Mouse (Mus musculus): ENCODE results near the gene Bend4. TPM values are rescaled to one million over a fixed set of nuclear protein-coding genes. Genes with fewer than 3 reads are reported as not detected.

Bend4 gene
- polyA plus RNA-seq, 1 experiment from 2014 or later: 0.52 TPM

DNA sequence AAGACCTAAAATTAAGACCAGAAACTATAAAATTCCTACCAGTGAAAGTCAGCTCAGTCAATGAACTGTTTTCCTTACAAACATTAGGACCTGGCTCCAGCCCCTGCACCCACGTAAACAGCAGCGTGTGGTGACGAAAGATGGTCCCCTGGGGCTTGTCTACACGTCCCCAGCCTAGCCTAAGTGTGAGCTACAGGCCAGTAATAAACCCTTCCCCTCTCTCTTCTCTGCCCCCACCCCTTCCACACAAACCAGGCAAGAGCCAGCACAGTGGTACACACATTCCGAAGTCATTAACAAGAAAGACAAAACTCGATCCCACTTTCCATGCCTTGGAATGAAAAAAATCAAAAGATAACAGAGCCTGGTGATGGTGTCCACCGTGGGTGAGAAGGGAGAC, 16.6 kb downstream of the Bend4 start:
- Histone ChIP-seq H3K27me3 (no peaks in the 10 kb centered on the region), H3K4me2 (no peak overlapping the region), H3K4me1 (replicated peaks) (no peaks in the 10 kb centered on the region), H3K9ac (no peak overlapping the region), H3K4me3 (replicated peaks) (no peak overlapping the region), H3K36me3 (replicated peaks) (no peaks in the 10 kb centered on the region), H3K9me3 (replicated peaks) (no peaks in the 10 kb centered on the region), H3K27ac (replicated peaks) (no peak overlapping the region)
- ATAC-seq (ENCODE audit: insufficient read depth): no peak
- WGBS (ENCODE audit: insufficient replicate concordance): 50% methylated on average over 7 of the region's 7 CpGs

DNA sequence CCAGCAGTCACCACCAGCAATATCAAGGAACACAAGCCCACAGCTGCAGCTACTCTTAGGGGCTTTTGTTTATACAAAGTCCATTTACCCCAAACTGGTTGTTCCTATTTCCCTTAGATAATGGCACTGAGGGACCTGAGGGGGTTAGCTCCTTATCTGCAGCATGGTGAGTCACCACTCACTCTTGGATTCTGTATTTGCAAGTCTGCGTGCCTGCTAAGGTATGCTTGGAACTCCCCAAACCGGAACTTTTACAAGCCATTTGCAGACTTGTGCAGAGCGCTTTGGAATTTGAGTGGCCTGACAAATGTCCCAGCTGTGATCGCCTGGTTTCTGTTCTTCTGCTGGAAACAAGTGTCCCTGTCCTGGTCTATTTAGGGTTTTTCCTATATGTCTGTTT, 17.7 kb downstream of the Bend4 start:
- ATAC-seq (ENCODE audit: insufficient read depth): no peak
- no peaks in the 10 kb centered on the region for H3K27me3 ChIP-seq

DNA sequence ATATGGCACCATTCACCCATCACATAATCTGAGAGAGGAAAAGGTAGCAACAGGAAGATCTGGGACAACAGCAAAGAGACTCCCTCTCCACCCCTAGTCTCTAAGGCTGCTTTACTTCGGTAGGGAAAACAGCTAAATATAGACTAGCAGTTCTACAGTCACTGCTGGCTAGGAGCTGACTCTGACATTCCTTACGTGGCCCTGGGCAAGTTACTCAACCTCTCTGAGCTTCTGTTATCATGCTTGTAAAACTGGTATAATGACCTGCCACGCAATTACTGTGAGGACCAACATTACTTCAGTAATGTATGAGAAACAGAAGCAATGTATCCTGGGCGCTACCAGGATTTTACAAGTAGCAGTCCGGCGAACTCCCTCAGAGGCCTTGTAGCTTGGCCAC, 19.7 kb downstream of the Bend4 start:
- peaks cover 3% of the 10 kb centered on the region; the same call in 1 of the 2 replicates for H3K4me1 ChIP-seq (replicated peaks)
- no peaks in the 10 kb centered on the region for H3K9me3 ChIP-seq (replicated peaks)
- H3K36me3 ChIP-seq (replicated peaks): no peaks in the 10 kb centered on the region
- no peak overlapping the region for H3K4me3 ChIP-seq (replicated peaks)
- ATAC-seq (ENCODE audit: insufficient read depth): no peak
- no peak overlapping the region for H3K4me2 ChIP-seq
- WGBS (ENCODE audit: insufficient replicate concordance): 73% methylated on average over 6 of the region's 6 CpGs
- H3K9ac ChIP-seq: no peak overlapping the region
- H3K27ac ChIP-seq (replicated peaks): no peak overlapping the region
- no peaks in the 10 kb centered on the region for H3K27me3 ChIP-seq

More for the DNA sequence above, 17.7 kb downstream of the Bend4 start:
- Histone ChIP-seq H3K9ac (no peak overlapping the region), H3K36me3 (replicated peaks) (no peaks in the 10 kb centered on the region), H3K4me1 (replicated peaks) (no peaks in the 10 kb centered on the region), H3K4me2 (no peak overlapping the region), H3K4me3 (replicated peaks) (no peak overlapping the region), H3K9me3 (replicated peaks) (no peaks in the 10 kb centered on the region), H3K27ac (replicated peaks) (no peak overlapping the region)
- WGBS (ENCODE audit: insufficient replicate concordance): 47% methylated on average over 4 of the region's 4 CpGs

DNA sequence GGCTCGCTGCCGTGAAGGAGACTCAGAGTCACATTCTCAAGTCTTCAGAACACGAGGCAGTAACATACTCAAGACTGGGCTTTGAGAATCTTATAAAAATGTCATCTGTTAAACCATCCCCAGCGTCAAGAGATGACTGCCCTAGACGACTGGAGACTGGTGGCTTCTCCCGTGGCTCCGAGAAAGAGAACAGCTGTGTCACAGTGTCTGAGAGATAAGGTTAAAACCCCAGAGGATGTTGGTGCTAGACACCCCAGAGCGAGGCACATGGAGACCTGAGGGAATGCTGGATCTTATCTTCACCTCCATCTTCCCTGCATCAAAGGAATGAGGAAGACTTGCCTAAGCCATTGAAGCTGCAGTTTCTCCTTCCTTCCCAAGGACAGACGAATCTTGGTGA, 23.2 kb downstream of the Bend4 start:
- H3K4me2 ChIP-seq: no peak overlapping the region
- H3K27me3 ChIP-seq: no peaks in the 10 kb centered on the region
- H3K36me3 ChIP-seq (replicated peaks): no peaks in the 10 kb centered on the region
- H3K9ac ChIP-seq: no peak overlapping the region
- H3K27ac ChIP-seq (replicated peaks): no peak overlapping the region
- no peaks in the 10 kb centered on the region for H3K9me3 ChIP-seq (replicated peaks)
- no peak for ATAC-seq (ENCODE audit: insufficient read depth)
- peaks cover 3% of the 10 kb centered on the region; the same call in 1 of the 2 replicates for H3K4me1 ChIP-seq (replicated peaks)
- H3K4me3 ChIP-seq (replicated peaks): no peak overlapping the region
- 31% methylated on average over 9 of the region's 9 CpGs for WGBS (ENCODE audit: insufficient replicate concordance)

DNA sequence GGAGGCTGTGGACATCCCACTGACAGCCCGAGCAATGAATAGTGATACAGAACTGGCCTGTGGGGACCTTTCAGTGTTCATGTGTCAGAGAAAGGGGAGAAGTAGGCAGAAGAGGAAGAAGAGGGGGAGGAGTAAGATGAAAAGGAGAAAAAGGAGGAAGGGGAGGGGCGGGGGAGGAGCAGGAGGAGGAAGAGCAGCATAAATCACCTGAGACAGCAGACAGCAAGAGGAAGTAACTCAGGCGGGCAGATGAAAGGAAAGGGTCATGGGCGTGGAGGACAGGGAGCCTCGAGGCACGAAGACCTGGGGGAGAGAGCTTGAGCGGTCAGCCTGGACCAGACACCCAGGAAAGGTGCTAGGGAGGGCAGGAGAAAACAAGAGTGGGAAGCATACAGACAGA, 23.7 kb downstream of the Bend4 start:
- no peak overlapping the region for H3K27ac ChIP-seq (replicated peaks)
- no peaks in the 10 kb centered on the region for H3K27me3 ChIP-seq
- H3K36me3 ChIP-seq (replicated peaks): no peaks in the 10 kb centered on the region
- ATAC-seq (ENCODE audit: insufficient read depth): no peak
- no peak overlapping the region for H3K9ac ChIP-seq
- H3K4me2 ChIP-seq: no peak overlapping the region
- H3K4me1 ChIP-seq (replicated peaks): peaks cover 3% of the 10 kb centered on the region; the same call in 1 of the 2 replicates
- no peak overlapping the region for H3K4me3 ChIP-seq (replicated peaks)
- H3K9me3 ChIP-seq (replicated peaks): no peaks in the 10 kb centered on the region
- WGBS (ENCODE audit: insufficient replicate concordance): 21% methylated on average over 7 of the region's 7 CpGs

DNA sequence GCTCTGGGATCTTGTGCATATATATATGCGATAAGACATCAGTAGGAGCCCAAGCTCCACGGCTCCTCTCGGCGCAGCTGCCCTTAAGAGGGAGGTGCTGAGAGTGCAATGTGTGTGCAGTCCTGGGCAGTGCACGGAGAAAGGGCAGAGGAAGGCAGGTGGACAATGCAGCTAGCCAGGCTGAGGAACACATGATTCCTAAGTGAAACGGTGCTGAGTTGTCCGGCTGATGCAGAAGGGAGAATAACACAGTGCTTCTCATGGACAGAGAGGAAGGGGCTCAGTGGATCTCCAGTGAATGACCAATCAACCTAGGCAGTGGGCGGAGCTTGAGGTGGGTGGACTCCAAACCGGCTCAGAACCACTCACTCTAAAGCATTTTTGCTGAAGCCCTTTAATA, 26.5 kb downstream of the Bend4 start:
- Histone ChIP-seq H3K27ac (replicated peaks) (no peak overlapping the region), H3K9ac (no peak overlapping the region), H3K4me2 (no peak overlapping the region), H3K4me1 (replicated peaks) (peaks cover 3% of the 10 kb centered on the region; the same call in 1 of the 2 replicates), H3K36me3 (replicated peaks) (no peaks in the 10 kb centered on the region), H3K9me3 (replicated peaks) (no peaks in the 10 kb centered on the region), H3K27me3 (no peaks in the 10 kb centered on the region), H3K4me3 (replicated peaks) (no peak overlapping the region)
- ATAC-seq (ENCODE audit: insufficient read depth): no peak
- 57% methylated on average over 9 of the region's 9 CpGs for WGBS (ENCODE audit: insufficient replicate concordance)

DNA sequence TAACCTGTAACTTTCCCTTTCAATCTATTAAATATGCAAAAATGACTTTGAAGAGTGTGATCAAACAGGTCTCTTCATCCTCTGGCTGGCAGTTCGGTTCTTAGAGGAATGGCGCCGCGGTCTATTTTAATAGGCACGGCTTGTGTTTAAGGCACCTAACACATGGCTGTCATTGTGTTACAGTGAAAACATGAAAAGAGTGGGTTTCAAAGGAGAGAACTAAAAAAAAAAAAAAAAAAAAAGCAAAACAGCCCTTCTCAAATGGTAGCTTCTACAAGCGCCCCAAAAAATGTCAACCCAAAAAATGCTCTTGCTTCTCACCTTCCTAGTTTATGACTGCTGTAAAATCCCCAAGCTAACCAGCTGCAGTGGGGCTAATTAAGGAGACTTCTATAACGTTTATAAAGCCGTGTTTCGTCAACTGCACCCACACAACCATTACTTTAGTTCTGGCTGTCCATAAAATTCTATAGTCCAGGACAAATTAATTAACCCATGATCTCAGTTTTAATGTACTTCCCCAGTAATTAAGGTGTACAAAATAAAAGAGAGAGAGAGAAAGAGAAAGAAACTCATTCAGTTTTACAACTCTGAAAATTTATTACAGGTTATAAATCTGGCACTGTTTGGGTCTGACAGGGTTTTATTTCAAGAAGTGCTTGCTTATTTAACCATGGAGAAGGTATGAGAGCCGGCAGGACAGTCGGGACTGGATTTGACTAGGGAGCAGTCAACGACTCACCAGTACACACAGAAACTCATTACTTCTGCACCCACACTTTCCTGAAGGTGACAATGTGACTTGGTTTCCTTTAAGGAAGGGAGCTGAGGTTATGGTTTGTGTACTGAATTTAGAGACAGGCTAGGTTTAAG, 27.3 kb downstream of the Bend4 start:
- Histone ChIP-seq H3K9ac (no peak overlapping the region), H3K36me3 (replicated peaks) (no peaks in the 10 kb centered on the region), H3K4me2 (no peak overlapping the region), H3K4me1 (replicated peaks) (peaks cover 3% of the 10 kb centered on the region; the same call in 1 of the 2 replicates), H3K27me3 (no peaks in the 10 kb centered on the region), H3K27ac (replicated peaks) (no peak overlapping the region), H3K9me3 (replicated peaks) (no peaks in the 10 kb centered on the region), H3K4me3 (replicated peaks) (no peak overlapping the region)
- ATAC-seq (ENCODE audit: insufficient read depth): no peak
- 69% methylated on average over 12 of the region's 12 CpGs for WGBS (ENCODE audit: insufficient replicate concordance)

DNA sequence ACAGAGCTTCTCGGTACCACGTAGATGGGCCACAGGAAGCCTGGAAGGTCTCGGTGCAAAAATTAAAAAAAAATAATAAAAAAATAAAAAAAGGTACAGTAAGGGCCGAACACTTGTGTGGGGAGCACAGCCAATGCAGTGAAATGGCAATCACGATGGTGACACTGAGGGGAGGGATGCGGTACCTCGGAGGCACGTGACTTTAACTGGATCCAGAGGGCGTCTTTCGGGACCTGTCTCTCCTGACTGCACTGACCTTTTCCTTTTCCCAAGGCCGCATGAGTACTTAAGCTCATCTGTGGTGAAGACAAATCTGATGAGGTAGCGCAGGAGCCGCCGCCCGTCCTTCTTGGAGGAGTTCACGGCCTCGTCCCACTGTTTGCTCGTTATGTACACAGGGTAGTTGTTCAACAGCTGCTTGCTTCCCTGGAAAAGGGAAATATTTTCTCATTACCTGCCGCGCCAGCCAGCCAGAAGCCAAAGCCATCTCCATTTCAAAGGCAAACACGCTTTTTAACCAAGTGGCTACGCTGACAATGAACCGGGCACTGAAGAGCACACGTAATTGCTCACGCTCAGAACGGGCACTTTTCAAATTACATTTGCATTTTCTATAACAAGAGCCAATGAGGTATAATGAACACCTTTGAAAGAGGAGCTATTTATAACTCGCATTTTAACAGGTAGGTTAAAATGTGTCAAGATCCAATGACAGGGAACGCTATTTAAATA, 28.1 kb downstream of the Bend4 start:
- Histone ChIP-seq H3K36me3 (replicated peaks) (no peaks in the 10 kb centered on the region), H3K27ac (replicated peaks) (no peak overlapping the region), H3K9me3 (replicated peaks) (no peaks in the 10 kb centered on the region), H3K9ac (no peak overlapping the region), H3K4me1 (replicated peaks) (peaks cover 3% of the 10 kb centered on the region; the same call in 1 of the 2 replicates), H3K4me2 (no peak overlapping the region), H3K4me3 (replicated peaks) (no peak overlapping the region), H3K27me3 (no peaks in the 10 kb centered on the region)
- WGBS (ENCODE audit: insufficient replicate concordance): 78% methylated on average over 28 of the region's 28 CpGs
- ATAC-seq (ENCODE audit: insufficient read depth): no peak

DNA sequence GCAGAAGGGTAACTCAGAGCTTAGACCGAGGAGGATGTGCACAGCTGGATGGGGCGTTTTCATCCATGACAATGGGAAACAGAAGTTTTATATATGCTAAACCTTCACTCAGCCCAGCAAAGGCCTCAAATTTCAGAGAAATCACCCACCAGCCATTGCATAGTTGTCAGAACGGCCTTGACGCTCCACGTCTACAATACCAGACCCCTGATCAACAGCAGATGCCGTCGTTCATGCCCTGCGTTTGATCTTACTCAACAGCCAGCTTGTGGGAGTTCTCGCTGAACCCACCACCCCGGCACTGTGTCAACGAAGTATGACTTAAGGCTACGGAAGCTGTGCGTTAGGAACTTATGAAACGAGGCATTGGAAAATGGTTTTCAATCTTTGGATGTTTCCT, 30.9 kb downstream of the Bend4 start:
- no peak overlapping the region for H3K9ac ChIP-seq
- H3K4me2 ChIP-seq: no peak overlapping the region
- H3K27ac ChIP-seq (replicated peaks): no peak overlapping the region
- no peaks in the 10 kb centered on the region for H3K27me3 ChIP-seq
- H3K9me3 ChIP-seq (replicated peaks): no peaks in the 10 kb centered on the region
- no peak for ATAC-seq (ENCODE audit: insufficient read depth)
- WGBS (ENCODE audit: insufficient replicate concordance): 73% methylated on average over 14 of the region's 14 CpGs
- no peaks in the 10 kb centered on the region for H3K4me1 ChIP-seq (replicated peaks)
- no peak overlapping the region for H3K4me3 ChIP-seq (replicated peaks)
- H3K36me3 ChIP-seq (replicated peaks): no peaks in the 10 kb centered on the region

DNA sequence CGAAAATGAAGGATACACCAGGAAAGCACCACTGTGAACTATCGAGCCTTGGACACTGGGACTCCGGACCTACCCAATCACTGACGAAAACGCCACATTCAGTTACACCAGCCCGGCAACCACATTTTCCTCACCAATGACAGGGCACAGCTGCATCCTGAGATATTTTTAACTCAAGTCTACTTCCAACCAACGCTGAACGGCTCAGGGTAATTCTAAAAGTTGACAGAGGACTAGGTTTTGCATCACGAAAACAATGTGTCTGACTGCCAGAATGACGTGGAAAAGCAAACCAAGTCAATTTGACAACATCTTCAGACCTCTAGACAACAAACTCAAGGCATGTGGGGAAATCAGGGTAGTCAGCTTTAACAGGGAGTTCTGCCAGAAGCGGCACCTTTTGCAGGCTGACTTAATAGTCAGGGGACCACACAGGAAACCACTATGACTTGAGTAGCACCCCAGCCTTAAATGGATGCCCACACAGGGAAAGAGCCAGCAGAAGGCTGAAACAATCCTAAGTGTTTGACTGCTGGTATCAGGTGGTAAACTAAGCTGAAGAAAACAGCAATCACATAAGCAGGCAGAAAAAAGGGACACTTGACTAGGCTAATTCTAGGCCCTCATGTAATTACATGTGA, 32.8 kb downstream of the Bend4 start:
- Histone ChIP-seq H3K4me3 (replicated peaks) (no peak overlapping the region), H3K27ac (replicated peaks) (no peak overlapping the region), H3K4me2 (no peak overlapping the region), H3K36me3 (replicated peaks) (no peaks in the 10 kb centered on the region), H3K4me1 (replicated peaks) (no peaks in the 10 kb centered on the region), H3K27me3 (no peaks in the 10 kb centered on the region), H3K9ac (no peak overlapping the region), H3K9me3 (replicated peaks) (no peaks in the 10 kb centered on the region)
- 9% methylated on average over 11 of the region's 11 CpGs for WGBS (ENCODE audit: insufficient replicate concordance)
- no peak for ATAC-seq (ENCODE audit: insufficient read depth)

DNA sequence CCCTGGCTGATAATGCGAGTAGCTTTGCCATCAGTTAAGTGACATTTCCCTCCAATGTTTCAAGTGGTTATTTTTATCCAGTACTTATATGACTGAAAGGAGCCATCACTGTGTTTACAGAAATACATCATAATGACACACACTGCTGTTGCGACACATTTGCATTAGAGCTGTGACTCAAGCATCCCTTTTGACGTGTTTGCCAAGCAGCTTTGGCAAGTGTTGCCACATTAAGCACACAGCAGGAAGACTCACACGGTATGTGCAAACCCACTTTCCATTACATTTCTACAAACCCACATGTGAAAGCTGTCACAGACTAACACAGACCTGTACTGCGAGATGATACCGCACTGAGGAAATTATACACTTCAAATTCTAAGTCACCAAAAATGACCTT, 34.2 kb downstream of the Bend4 start:
- no peaks in the 10 kb centered on the region for H3K27me3 ChIP-seq
- no peak overlapping the region for H3K27ac ChIP-seq (replicated peaks)
- H3K4me2 ChIP-seq: no peak overlapping the region
- ATAC-seq (ENCODE audit: insufficient read depth): no peak
- WGBS (ENCODE audit: insufficient replicate concordance): 66% methylated on average over 6 of the region's 6 CpGs
- H3K9ac ChIP-seq: no peak overlapping the region
- no peaks in the 10 kb centered on the region for H3K4me1 ChIP-seq (replicated peaks)
- no peak overlapping the region for H3K4me3 ChIP-seq (replicated peaks)
- no peaks in the 10 kb centered on the region for H3K36me3 ChIP-seq (replicated peaks)
- no peaks in the 10 kb centered on the region for H3K9me3 ChIP-seq (replicated peaks)
